Mouse (Mus musculus) hindbrain, embryonic 13.5 days (tissue): Measurements from ENCODE around the gene Mrpl2. TPM values are rescaled to one million over a fixed set of nuclear protein-coding genes. Genes with fewer than 3 reads are reported as not detected.
A peak's percentile ranks its signal among the peaks of the same experiment; 100 is the strongest.

ENCODE experiments used
- ATAC-seq: fragments of 200-750 bp; cut with Nextera tagmentation; 2 replicates; pipeline ENCODE4 v1.8.0; 2017; ENCODE audit warnings: moderate TSS enrichment; ENCODE audit not compliant: low FRiP score
- H3K27ac ChIP-seq: fragments of 300-500 bp; sonication (generic); 2 replicates; pipeline ENCODE4 v1.5.1; 2015; ENCODE audit warnings: inconsistent platforms, mild to moderate bottlenecking, moderate library complexity
- H3K27me3 ChIP-seq: fragments of 300-500 bp; sonication (generic); 2 replicates; pipeline ENCODE4 v1.6.1; 2015; ENCODE audit warnings: mild to moderate bottlenecking, inconsistent platforms
- H3K36me3 ChIP-seq: fragments of 300-500 bp; sonication (generic); 2 replicates; pipeline ENCODE4 v1.6.1; 2015; ENCODE audit warnings: mild to moderate bottlenecking, inconsistent platforms
- H3K4me1 ChIP-seq: fragments of 300-500 bp; sonication (generic); replicated peaks from 2 replicates; pipeline ENCODE4 v1.6.1; 2015; ENCODE audit warnings: inconsistent platforms
- H3K4me2 ChIP-seq: fragments of 300-500 bp; sonication (generic); 2 replicates; pipeline ENCODE4 v1.6.1; 2015; ENCODE audit warnings: inconsistent platforms, mild to moderate bottlenecking, moderate library complexity
- H3K4me3 ChIP-seq: fragments of 300-500 bp; sonication (generic); 2 replicates; pipeline ENCODE4 v1.5.1; 2015; ENCODE audit warnings: mild to moderate bottlenecking, inconsistent platforms
- H3K9ac ChIP-seq: fragments of 300-500 bp; sonication (generic); 2 replicates; pipeline ENCODE4 v1.6.1; 2015; ENCODE audit warnings: mild to moderate bottlenecking, inconsistent platforms
- H3K9me3 ChIP-seq: fragments of 300-500 bp; sonication (generic); 2 replicates; pipeline ENCODE4 v1.6.1; 2016; ENCODE audit warnings: inconsistent platforms
- WGBS: fragments of 180-500 bp; shearing (Covaris S2); methylation state at CpG from one replicate; pipeline ENCODE4 v1.1.7; 2015; 5-methylcytosine and 5-hydroxymethylcytosine counted together
- polyA plus RNA-seq: library from polyadenylated mRNA; unstranded; fragments of >200 nt; fragmentation: Nextera tagmentation; extraction: Ambion mirVana; gene quantifications from 2 replicates; pipeline ENCODE4 v1.2.1, GENCODE M21; 2015

Mrpl2 gene
- polyA plus RNA-seq, 1 experiment from 2014 or later: 75.6 TPM

GRCm38 (mm10) chr17:46628791-46629684, 17.0 kb upstream of the Mrpl2 start, which contains the start of gene Ptk7:
TSS of gene Ptk7 (minus strand) at chr17:46629504.
- H3K4me1 ChIP-seq: peaks cover 46% of the 10 kb centered on the region
- peak; percentile 73 for ATAC-seq
- WGBS: under 1% methylated on average over 82 of the region's 90 CpGs

GRCm38 (mm10) chr17:46629685-46630441, 16.2 kb upstream of the Mrpl2 start:
- H3K4me1 ChIP-seq: peaks cover 38% of the 10 kb centered on the region
- H3K9ac ChIP-seq: peak overlapping the region; percentile 98
- no peaks in the 10 kb centered on the region for H3K27me3 ChIP-seq
- no peaks in the 10 kb centered on the region for H3K9me3 ChIP-seq
- peak overlapping the region; percentile 96 for H3K4me3 ChIP-seq
- peak overlapping the region; percentile 95 for H3K27ac ChIP-seq
- peak overlapping the region; percentile 71 for H3K4me2 ChIP-seq
- peak; percentile 53 for ATAC-seq
- 6% methylated on average over 12 of the region's 12 CpGs for WGBS
- H3K36me3 ChIP-seq: peaks cover 32% of the 10 kb centered on the region

More at GRCm38 (mm10) chr17:46628791-46629684, 17.0 kb upstream of the Mrpl2 start, which contains the start of gene Ptk7:
- peak within 1 kb of the TSS; percentile 96 for H3K4me3 ChIP-seq
- H3K9me3 ChIP-seq: no peaks in the 10 kb centered on the region
- H3K9ac ChIP-seq: peak within 1 kb of the TSS; percentile 98
- peak within 1 kb of the TSS; percentile 95 for H3K27ac ChIP-seq
- peak within 1 kb of the TSS; percentile 71 for H3K4me2 ChIP-seq
- H3K36me3 ChIP-seq: peaks cover 27% of the 10 kb centered on the region
- no peaks in the 10 kb centered on the region for H3K27me3 ChIP-seq

- WGBS: 17% methylated on average over 15 of the region's 15 CpGs
- H3K9ac ChIP-seq: 0 out of 2 replicates have a peak overlapping the region, but pooled peaks have one; percentile 46
- H3K27me3 ChIP-seq: no peaks in the 10 kb centered on the region
- H3K36me3 ChIP-seq: peaks cover 80% of the 10 kb centered on the region
- ATAC-seq: peak; percentile 22; the same call in 1 of the 2 replicates
- H3K27ac ChIP-seq: peak overlapping the region; percentile 35; the same call in 1 of the 2 replicates
- H3K4me1 ChIP-seq: peaks cover 8% of the 10 kb centered on the region; the same call in 1 of the 2 replicates
- no peaks in the 10 kb centered on the region for H3K9me3 ChIP-seq
- peak overlapping the region; percentile 25; the same call in 1 of the 2 replicates for H3K4me2 ChIP-seq
- no peak overlapping the region for H3K4me3 ChIP-seq
These were observed 9.1 kb upstream of the Mrpl2 start for GRCm38 (mm10) chr17:46636831-46637523.

- Histone ChIP-seq H3K27ac (no peak overlapping the region), H3K4me3 (no peak overlapping the region), H3K4me2 (no peak overlapping the region), H3K27me3 (no peaks in the 10 kb centered on the region), H3K36me3 (peaks cover 61% of the 10 kb centered on the region), H3K9ac (no peak overlapping the region), H3K9me3 (no peaks in the 10 kb centered on the region), H3K4me1 (peaks cover 26% of the 10 kb centered on the region)
- 87% methylated on average over 9 of the region's 9 CpGs for WGBS
- no peak for ATAC-seq
These were observed 6.1 kb upstream of the Mrpl2 start for GRCm38 (mm10) chr17:46639929-46640328.

- Histone ChIP-seq H3K36me3 (peaks cover 44% of the 10 kb centered on the region), H3K4me3 (no peak overlapping the region), H3K9me3 (no peaks in the 10 kb centered on the region), H3K4me1 (peaks cover 31% of the 10 kb centered on the region), H3K9ac (no peak overlapping the region), H3K27ac (no peak overlapping the region), H3K27me3 (no peaks in the 10 kb centered on the region), H3K4me2 (no peak overlapping the region)
- 91% methylated on average over 17 of the region's 17 CpGs for WGBS
- no peak for ATAC-seq
These were observed 4.0 kb upstream of the Mrpl2 start for GRCm38 (mm10) chr17:46642060-46642459.

GRCm38 (mm10) chr17:46644152-46644805, 1.8 kb upstream of the Mrpl2 start:
- H3K4me3 ChIP-seq: peak overlapping the region; percentile 75
- H3K36me3 ChIP-seq: peaks cover 40% of the 10 kb centered on the region
- H3K9ac ChIP-seq: peak overlapping the region; percentile 89
- peak overlapping the region; percentile 88 for H3K4me2 ChIP-seq
- no peaks in the 10 kb centered on the region for H3K9me3 ChIP-seq
- WGBS: 93% methylated on average over 12 of the region's 12 CpGs
- ATAC-seq: no peak
- H3K27ac ChIP-seq: no peak overlapping the region
- H3K4me1 ChIP-seq: peaks cover 32% of the 10 kb centered on the region
- H3K27me3 ChIP-seq: no peaks in the 10 kb centered on the region

GRCm38 (mm10) chr17:46644916-46645475, 1.0 kb upstream of the Mrpl2 start:
- H3K9me3 ChIP-seq: no peaks in the 10 kb centered on the region
- peak overlapping the region; percentile 52 for H3K27ac ChIP-seq
- peaks cover 33% of the 10 kb centered on the region for H3K36me3 ChIP-seq
- peak; percentile 5; the same call in 1 of the 2 replicates for ATAC-seq
- WGBS: 16% methylated on average over 11 of the region's 11 CpGs
- H3K4me2 ChIP-seq: peak overlapping the region; percentile 88
- no peaks in the 10 kb centered on the region for H3K27me3 ChIP-seq
- peak overlapping the region; percentile 89 for H3K9ac ChIP-seq
- H3K4me1 ChIP-seq: peaks cover 39% of the 10 kb centered on the region
- peak overlapping the region; percentile 75 for H3K4me3 ChIP-seq

- H3K4me1 ChIP-seq: peaks cover 49% of the 10 kb centered on the region
- no peaks in the 10 kb centered on the region for H3K27me3 ChIP-seq
- H3K4me2 ChIP-seq: peak overlapping the region; percentile 88
- no peak for ATAC-seq
- no peaks in the 10 kb centered on the region for H3K9me3 ChIP-seq
- under 1% methylated on average over 19 of the region's 19 CpGs for WGBS
- H3K36me3 ChIP-seq: peaks cover 20% of the 10 kb centered on the region
- peak overlapping the region; percentile 92 for H3K27ac ChIP-seq
- peak overlapping the region; percentile 75 for H3K4me3 ChIP-seq
- peak overlapping the region; percentile 83 for H3K9ac ChIP-seq
These were observed 263 bp downstream of the Mrpl2 start for GRCm38 (mm10) chr17:46646322-46646662.

GRCm38 (mm10) chr17:46647279-46647678, 1.2 kb downstream of the Mrpl2 start:
- no peak for ATAC-seq
- Histone ChIP-seq H3K27ac (no peak overlapping the region), H3K9me3 (no peaks in the 10 kb centered on the region), H3K4me3 (peak overlapping the region; percentile 75; the same call in 1 of the 2 replicates), H3K9ac (peak overlapping the region; percentile 83; the same call in 1 of the 2 replicates), H3K4me2 (peak overlapping the region; percentile 88), H3K4me1 (peaks cover 59% of the 10 kb centered on the region), H3K36me3 (peaks cover 10% of the 10 kb centered on the region; the same call in 1 of the 2 replicates), H3K27me3 (no peaks in the 10 kb centered on the region)
- 95% methylated on average over 7 of the region's 7 CpGs for WGBS

- Histone ChIP-seq H3K4me3 (no peak overlapping the region), H3K4me2 (no peak overlapping the region), H3K9ac (peak overlapping the region; percentile 31; the same call in 1 of the 2 replicates), H3K36me3 (peaks cover 16% of the 10 kb centered on the region), H3K27me3 (no peaks in the 10 kb centered on the region), H3K27ac (no peak overlapping the region), H3K4me1 (peaks cover 69% of the 10 kb centered on the region), H3K9me3 (no peaks in the 10 kb centered on the region)
- 88% methylated on average over 9 of the region's 9 CpGs for WGBS
- no peak for ATAC-seq
These were observed 2.4 kb downstream of the Mrpl2 start for GRCm38 (mm10) chr17:46648436-46648835.

- peaks cover 67% of the 10 kb centered on the region for H3K4me1 ChIP-seq
- no peaks in the 10 kb centered on the region for H3K9me3 ChIP-seq
- H3K9ac ChIP-seq: peak overlapping the region; percentile 95
- 41% methylated on average over 15 of the region's 15 CpGs for WGBS
- peaks cover 30% of the 10 kb centered on the region for H3K36me3 ChIP-seq
- H3K27me3 ChIP-seq: no peaks in the 10 kb centered on the region
- no peak for ATAC-seq
- H3K4me2 ChIP-seq: peak overlapping the region; percentile 85
- H3K4me3 ChIP-seq: peak overlapping the region; percentile 72
- peak overlapping the region; percentile 97 for H3K27ac ChIP-seq
These were observed 3.8 kb downstream of the Mrpl2 start for GRCm38 (mm10) chr17:46649811-46650210.
